Mouse (Mus musculus): Measurements from ENCODE around the gene Stk11. TPM values are rescaled to one million over a fixed set of nuclear protein-coding genes. Genes with fewer than 3 reads are reported as not detected.
"Not testable (repeated sequence)": the region's sequence is repeated elsewhere in the genome, so short reads cannot be mapped to it uniquely, and the experiment has no call there.

Gene Stk11
- polyA plus RNA-seq, 1 experiment from 2014 or later, result 24.6 TPM

GRCm38 (mm10) chr10:80161522-80162242, 46.1 kb downstream of the Stk11 start:
- WGBS, result 14% methylated on average over 7 of the region's 7 CpGs
- Histone ChIP-seq H3K9me3 (ENCODE audit: control insufficient read depth, low read length) (no peaks in the 10 kb centered on the region), H3K4me3 (replicated peaks; ENCODE audit: low read length) (0 out of 2 replicates have a peak overlapping the region, but pooled peaks have one; percentile 30), H3K4me1 (replicated peaks; ENCODE audit: control insufficient read depth, insufficient read depth, low read length) (peaks cover 43% of the 10 kb centered on the region), H3K27me3 (ENCODE audit: control insufficient read depth, insufficient read depth, low read length) (no peaks in the 10 kb centered on the region), H3K9ac (peak overlapping the region; percentile 24; the same call in 1 of the 2 replicates), H3K27ac (peak overlapping the region; percentile 92; the same call in 1 of the 2 replicates), H3K4me2 (replicated peaks) (peak overlapping the region; percentile 74; the same call in 1 of the 2 replicates), H3K36me3 (replicated peaks; ENCODE audit: control insufficient read depth, insufficient read depth) (peaks cover 18% of the 10 kb centered on the region)
- DNase-seq (ENCODE audit: low spot score) (no peak), ATAC-seq (ENCODE audit: low FRiP score) (no peak)

GRCm38 (mm10) chr10:80162243-80162608, 46.6 kb downstream of the Stk11 start:
- ATAC-seq (ENCODE audit: low FRiP score), result no peak

GRCm38 (mm10) chr10:80162716-80163299, 47.2 kb downstream of the Stk11 start:
- Histone ChIP-seq H3K9ac (no peak overlapping the region), H3K27ac (no peak overlapping the region), H3K4me2 (replicated peaks) (no peak overlapping the region), H3K9me3 (ENCODE audit: control insufficient read depth, low read length) (no peaks in the 10 kb centered on the region), H3K27me3 (ENCODE audit: control insufficient read depth, insufficient read depth, low read length) (no peaks in the 10 kb centered on the region), H3K4me3 (replicated peaks; ENCODE audit: low read length) (no peak overlapping the region), H3K4me1 (replicated peaks; ENCODE audit: control insufficient read depth, insufficient read depth, low read length) (peaks cover 46% of the 10 kb centered on the region), H3K36me3 (replicated peaks; ENCODE audit: control insufficient read depth, insufficient read depth) (peaks cover 7% of the 10 kb centered on the region; the same call in 1 of the 2 replicates)
- WGBS, result 74% methylated on average over 6 of the region's 6 CpGs
- DNase-seq (ENCODE audit: low spot score), result no peak
- ATAC-seq (ENCODE audit: low FRiP score), result no peak

More at GRCm38 (mm10) chr10:80162243-80162608, 46.6 kb downstream of the Stk11 start:
- Histone ChIP-seq H3K9ac (no peak overlapping the region), H3K27ac (no peak overlapping the region), H3K4me1 (replicated peaks; ENCODE audit: control insufficient read depth, insufficient read depth, low read length) (peaks cover 46% of the 10 kb centered on the region), H3K4me2 (replicated peaks) (no peak overlapping the region), H3K9me3 (ENCODE audit: control insufficient read depth, low read length) (no peaks in the 10 kb centered on the region), H3K27me3 (ENCODE audit: control insufficient read depth, insufficient read depth, low read length) (no peaks in the 10 kb centered on the region), H3K36me3 (replicated peaks; ENCODE audit: control insufficient read depth, insufficient read depth) (peaks cover 13% of the 10 kb centered on the region), H3K4me3 (replicated peaks; ENCODE audit: low read length) (no peak overlapping the region)
- 81% methylated on average over 3 of the region's 3 CpGs for WGBS
- no peak for DNase-seq (ENCODE audit: low spot score)

- no peak for ATAC-seq (ENCODE audit: low FRiP score)
- Histone ChIP-seq H3K9ac (peak overlapping the region; percentile 75), H3K9me3 (ENCODE audit: control insufficient read depth, low read length) (no peaks in the 10 kb centered on the region), H3K27me3 (ENCODE audit: control insufficient read depth, insufficient read depth, low read length) (no peaks in the 10 kb centered on the region), H3K4me2 (replicated peaks) (peak overlapping the region; percentile 88; the same call in 1 of the 2 replicates), H3K4me1 (replicated peaks; ENCODE audit: control insufficient read depth, insufficient read depth, low read length) (peaks cover 48% of the 10 kb centered on the region), H3K36me3 (replicated peaks; ENCODE audit: control insufficient read depth, insufficient read depth) (no peaks in the 10 kb centered on the region), H3K4me3 (replicated peaks; ENCODE audit: low read length) (peak overlapping the region; percentile 40; the same call in 1 of the 2 replicates), H3K27ac (no peak overlapping the region)
- 80% methylated on average over 8 of the region's 8 CpGs for WGBS
- no peak for DNase-seq (ENCODE audit: low spot score)
Measured at GRCm38 (mm10) chr10:80163721-80164120, 48.1 kb downstream of the Stk11 start.

- ATAC-seq (ENCODE audit: low FRiP score) (peak; percentile 4; the same call in 1 of the 2 replicates), DNase-seq (ENCODE audit: low spot score) (no peak)
- peak overlapping the region; percentile 40 for H3K4me3 ChIP-seq (replicated peaks; ENCODE audit: low read length)
- H3K4me2 ChIP-seq (replicated peaks), result peak overlapping the region; percentile 88
- H3K27me3 ChIP-seq (ENCODE audit: control insufficient read depth, insufficient read depth, low read length), result no peaks in the 10 kb centered on the region
- WGBS, result 8% methylated on average over 43 of the region's 44 CpGs
- H3K4me1 ChIP-seq (replicated peaks; ENCODE audit: control insufficient read depth, insufficient read depth, low read length), result peaks cover 48% of the 10 kb centered on the region
- H3K9me3 ChIP-seq (ENCODE audit: control insufficient read depth, low read length), result no peaks in the 10 kb centered on the region
- H3K36me3 ChIP-seq (replicated peaks; ENCODE audit: control insufficient read depth, insufficient read depth), result peaks cover 2% of the 10 kb centered on the region; the same call in 1 of the 2 replicates
- H3K27ac ChIP-seq, result peak overlapping the region; percentile 87
- H3K9ac ChIP-seq, result peak overlapping the region; percentile 75
Measured at GRCm38 (mm10) chr10:80164161-80164997, 48.8 kb downstream of the Stk11 start.

GRCm38 (mm10) chr10:80164998-80165344, 49.4 kb downstream of the Stk11 start:
- peak overlapping the region; percentile 75 for H3K9ac ChIP-seq
- peaks cover 5% of the 10 kb centered on the region for H3K36me3 ChIP-seq (replicated peaks; ENCODE audit: control insufficient read depth, insufficient read depth)
- no peaks in the 10 kb centered on the region for H3K9me3 ChIP-seq (ENCODE audit: control insufficient read depth, low read length)
- peak overlapping the region; percentile 40 for H3K4me3 ChIP-seq (replicated peaks; ENCODE audit: low read length)
- peak overlapping the region; percentile 87 for H3K27ac ChIP-seq
- no peaks in the 10 kb centered on the region for H3K27me3 ChIP-seq (ENCODE audit: control insufficient read depth, insufficient read depth, low read length)
- ATAC-seq (ENCODE audit: low FRiP score) (peak; percentile 65), DNase-seq (ENCODE audit: low spot score) (peak; percentile 96)
- H3K4me2 ChIP-seq (replicated peaks), result peak overlapping the region; percentile 88
- under 1% methylated on average over 17 of the region's 17 CpGs for WGBS
- H3K4me1 ChIP-seq (replicated peaks; ENCODE audit: control insufficient read depth, insufficient read depth, low read length), result peaks cover 51% of the 10 kb centered on the region

- no peak for ATAC-seq (ENCODE audit: low FRiP score)
- H3K4me2 ChIP-seq (replicated peaks), result peak within 1 kb of the TSS; percentile 88
Measured at GRCm38 (mm10) chr10:80165392-80166128, 50.0 kb downstream of the Stk11 start, which contains the start of gene Cirbp. Gene Cirbp, plus strand, starts transcription at chr10:80165985.

GRCm38 (mm10) chr10:80166136-80166535, 50.5 kb downstream of the Stk11 start:
- H3K4me2 ChIP-seq (replicated peaks), result peak overlapping the region; percentile 88
- 83% methylated on average over 4 of the region's 4 CpGs for WGBS
- H3K36me3 ChIP-seq (replicated peaks; ENCODE audit: control insufficient read depth, insufficient read depth), result peaks cover 17% of the 10 kb centered on the region
- H3K27ac ChIP-seq, result peak overlapping the region; percentile 87
- peak overlapping the region; percentile 42 for H3K9ac ChIP-seq
- peak overlapping the region; percentile 40; the same call in 1 of the 2 replicates for H3K4me3 ChIP-seq (replicated peaks; ENCODE audit: low read length)
- peaks cover 40% of the 10 kb centered on the region for H3K4me1 ChIP-seq (replicated peaks; ENCODE audit: control insufficient read depth, insufficient read depth, low read length)
- not testable (repeated sequence) for ATAC-seq (ENCODE audit: low FRiP score); H3K9me3 ChIP-seq (ENCODE audit: control insufficient read depth, low read length); DNase-seq (ENCODE audit: low spot score); H3K27me3 ChIP-seq (ENCODE audit: control insufficient read depth, insufficient read depth, low read length)

More at GRCm38 (mm10) chr10:80165392-80166128, 50.0 kb downstream of the Stk11 start, which contains the start of gene Cirbp:
- H3K4me1 ChIP-seq (replicated peaks; ENCODE audit: control insufficient read depth, insufficient read depth, low read length), result peaks cover 46% of the 10 kb centered on the region
- no peaks in the 10 kb centered on the region for H3K27me3 ChIP-seq (ENCODE audit: control insufficient read depth, insufficient read depth, low read length)
- H3K9ac ChIP-seq, result peak within 1 kb of the TSS; percentile 75
- peak within 1 kb of the TSS; percentile 100 for H3K4me3 ChIP-seq (replicated peaks; ENCODE audit: low read length)
- DNase-seq (ENCODE audit: low spot score), result no peak
- peak within 1 kb of the TSS; percentile 100 for H3K27ac ChIP-seq
- 8% methylated on average over 20 of the region's 20 CpGs for WGBS
- no peaks in the 10 kb centered on the region for H3K9me3 ChIP-seq (ENCODE audit: control insufficient read depth, low read length)
- H3K36me3 ChIP-seq (replicated peaks; ENCODE audit: control insufficient read depth, insufficient read depth), result peaks cover 11% of the 10 kb centered on the region
